In genomic region chr12:81796541-81796940, GRCm38 (mm10) we compare ENCODE assay signal across 8 mouse cellular contexts. TPM values are rescaled to one million over a fixed set of nuclear protein-coding genes. Genes with fewer than 3 reads are reported as not detected.
DNase-seq lines count a peak whose midpoint lies in the region; ATAC-seq lines count a peak whose summit lies in the region.

No protein-coding gene starts in this region.

- H3K4me3 ChIP-seq in heart, embryonic 11.5 days (ENCODE audit: low read depth, low read length) = no peak overlapping the region

- ATAC-seq in heart, embryonic 11.5 days (replicated peaks; ENCODE audit: insufficient number of reproducible peaks, low FRiP score, low TSS enrichment) = no peak

- no peak overlapping the region for H3K9ac ChIP-seq in heart, embryonic 11.5 days (ENCODE audit: low read depth, low read length)

- DNase-seq in heart, adult 18-20 months = peak; percentile 68 to 97
- DNase-seq in adrenal gland, postnatal 4 days (ENCODE audit: low spot score in 2 of 2) = peak; percentile 36 to 67
- DNase-seq in fibroblast of lung, adult 2 months (ENCODE audit: low read depth) = peak; percentile 43
- DNase-seq in induced T-regulatory cell, adult 2 months (ENCODE audit: low read depth) = peak; percentile 87
- DNase-seq in left cerebral cortex, postnatal 25 days (ENCODE audit: low spot score in 2 of 2) = peak; percentile 74 to 80
- peak; percentile 40 to 69 for DNase-seq in monocyte, adult 2 months (ENCODE audit: low read depth in 1 of 2, low spot score in 2 of 2)
- peak; percentile 88 for DNase-seq in splenic B cell, adult 2 months (ENCODE audit: low read depth, low spot score)

- no peaks in the 10 kb centered on the region for H3K27me3 ChIP-seq in heart, embryonic 11.5 days (ENCODE audit: control insufficient read depth, insufficient read depth, low read length)
- H3K27me3 ChIP-seq in splenic B cell, adult 2 months (ENCODE audit: control insufficient read depth, insufficient read depth, low read length, poor library complexity, severe bottlenecking) = no peaks in the 10 kb centered on the region

- peaks cover 9% of the 10 kb centered on the region for H3K4me1 ChIP-seq in heart, embryonic 11.5 days (ENCODE audit: control insufficient read depth, insufficient read depth, low read length)

- WGBS in heart, embryonic 11.5 days (ENCODE audit: insufficient replicate concordance) = 6% methylated on average over 7 of the region's 7 CpGs

- intact Hi-C loops in left cerebral cortex, postnatal 25 days (cut with DNase I) = loop anchor here (1.0 to 5.0 kb wide), 3 partner anchors 66 to 176 kb away; partner anchors contain the start of gene Pcnx

- H3K27ac ChIP-seq in heart, embryonic 11.5 days (ENCODE audit: low read depth, low read length) = no peak overlapping the region

- H3K4me2 ChIP-seq in heart, embryonic 11.5 days = no peak overlapping the region

- no peaks in the 10 kb centered on the region for H3K9me3 ChIP-seq in heart, embryonic 11.5 days (replicated peaks; ENCODE audit: control insufficient read depth, low read length)

- no peaks in the 10 kb centered on the region for H3K36me3 ChIP-seq in heart, embryonic 11.5 days (ENCODE audit: control insufficient read depth, insufficient read depth, low read length)
- no peaks in the 10 kb centered on the region for H3K36me3 ChIP-seq in splenic B cell, adult 2 months (ENCODE audit: control insufficient read depth, insufficient read depth, low read length, poor library complexity, severe bottlenecking)

RNA-seq across cellular contexts. Expression of gene Map3k9, which starts 15.6 kb away (rescaled TPM):
- total RNA-seq in heart, adult 18-20 months (2021) = under 1 TPM; 0.05 to 0.28 TPM
- polyA plus RNA-seq in heart, embryonic 11.5 days (2014; fragmentation: Nextera tagmentation; extraction: Ambion mirVana) = 0.04 and 0.52 TPM in 2 replicates
- 1 to 10 TPM; 3.6 to 5.2 TPM for total RNA-seq in adrenal gland, postnatal 4 days (2021)
- 10 to 100 TPM; 57.9 to 62.6 TPM for total RNA-seq in left cerebral cortex, postnatal 25 days (2021)

Comparison
In these comparisons a context has a peak if more than half of its experiments do, and no peak if none do; other contexts are left out.
1. RNA of gene Map3k9, which starts 15.6 kb away (total RNA-seq): 57.9 to 62.6 TPM in left cerebral cortex, postnatal 25 days; 3.6 to 5.2 TPM in adrenal gland, postnatal 4 days and 0.05 to 0.28 TPM in heart, adult 18-20 months; every median in the first group is over 4 times any median in the second.
2. Peak in every context shown above with its lines, with median percentiles within 50 percentile points of each other: DNase-seq.